Mouse (Mus musculus): ENCODE results near the gene Gpr171.

GRCm38 (mm10) chr3:59097421-59097820, 4.2 kb downstream of the Gpr171 start:
- TF ChIP-seq CTCF (IDR thresholded peaks at IDR 0.05; ENCODE audit: control insufficient read depth, insufficient read depth, low read length) (no peak), POLR2A (IDR thresholded peaks at IDR 0.05; ENCODE audit: borderline replicate concordance, control insufficient read depth, low read depth, low read length) (no peak)

Measured in bone marrow, adult 2 months (tissue).